8 mouse cellular contexts compared by ENCODE assay signal in genomic region chr2:4651500-4652285, GRCm38 (mm10). TPM values are rescaled to one million over a fixed set of nuclear protein-coding genes. Genes with fewer than 3 reads are reported as not detected.
DNase-seq lines count a peak whose midpoint lies in the region; ATAC-seq lines count a peak whose summit lies in the region.

TSS of gene Prpf18 (minus strand) at chr2:4652113.

- DNase-seq in Muller cell, postnatal 12 days (ENCODE audit: inconsistent ontology term), result peak; percentile 88
- DNase-seq in cerebellum, adult 9-11 months, result peak; percentile 85
- DNase-seq in frontal cortex, postnatal 10 days (ENCODE audit: low spot score in 2 of 2), result peak; percentile 75 to 84
- peak; percentile 90 to 92 for DNase-seq in layer of hippocampus, postnatal 14 days (ENCODE audit: low spot score in 2 of 2)
- peak; percentile 90 for DNase-seq in lung, postnatal 14 days
- peak; percentile 79 for DNase-seq in retina, adult 2 months (ENCODE audit: low read depth, low spot score)
- peak; percentile 85 to 87 for DNase-seq in thymus, postnatal 36 days

- H3K4me2 ChIP-seq in hindbrain, embryonic 12.5 days (replicated peaks), result peak within 1 kb of the TSS; percentile 78

- WGBS in hindbrain, embryonic 12.5 days, result 1% methylated on average over 40 of the region's 40 CpGs

- peak within 1 kb of the TSS; percentile 78 for H3K27ac ChIP-seq in hindbrain, embryonic 12.5 days

- H3K9me3 ChIP-seq in hindbrain, embryonic 12.5 days (replicated peaks), result no peaks in the 10 kb centered on the region

- peaks cover 4% of the 10 kb centered on the region; the same call in 1 of the 2 replicates for H3K36me3 ChIP-seq in hindbrain, embryonic 12.5 days

- H3K4me3 ChIP-seq in hindbrain, embryonic 12.5 days, result peak within 1 kb of the TSS; percentile 92

- peak within 1 kb of the TSS; percentile 92 for H3K9ac ChIP-seq in hindbrain, embryonic 12.5 days

- ATAC-seq in hindbrain, embryonic 12.5 days (ENCODE audit: low FRiP score), result peak; percentile 89

- no peaks in the 10 kb centered on the region for H3K27me3 ChIP-seq in hindbrain, embryonic 12.5 days

- H3K4me1 ChIP-seq in hindbrain, embryonic 12.5 days, result peaks cover 11% of the 10 kb centered on the region

RNA-seq across cellular contexts. Expression of gene Prpf18, which starts in this region (rescaled TPM):
- polyA plus RNA-seq in hindbrain, embryonic 12.5 days (2016; fragmentation: Nextera tagmentation; extraction: Ambion mirVana), result 50.1 and 56.9 TPM in 2 replicates
- total RNA-seq in layer of hippocampus, postnatal 14 days (2021), result 10 to 100 TPM; 36.7 to 44.1 TPM

Comparison
In these comparisons a context has a peak if more than half of its experiments do, and no peak if none do; other contexts are left out.
1. Peak in every context shown above with its lines: DNase-seq, ATAC-seq, H3K4me3 ChIP-seq and H3K27ac ChIP-seq.